In genomic region chr3:126402836-126403235, GRCm38 (mm10) we compare ENCODE assay signal across 8 mouse cellular contexts. TPM values are rescaled to one million over a fixed set of nuclear protein-coding genes. Genes with fewer than 3 reads are reported as not detected.
A peak's percentile ranks its signal among the peaks of the same experiment; 100 is the strongest.
DNase-seq lines count a peak whose midpoint lies in the region; TF ChIP-seq lines count a peak whose summit lies in the region.

No protein-coding gene starts in this region.

- no peaks in the 10 kb centered on the region for H3K9me3 ChIP-seq in limb, embryonic 10.5 days (replicated peaks)

- H3K4me1 ChIP-seq in cortical plate, adult 2 months (ENCODE audit: control insufficient read depth, insufficient read depth, low read length) = no peaks in the 10 kb centered on the region; the same call in 1 of the 2 replicates
- H3K4me1 ChIP-seq in limb, embryonic 10.5 days = no peaks in the 10 kb centered on the region

- TF ChIP-seq CTCF in cortical plate, adult 2 months (IDR thresholded peaks at IDR 0.05; ENCODE audit: extremely low read depth, insufficient read depth, low read length) = peak; percentile 68

- H3K27me3 ChIP-seq in limb, embryonic 10.5 days (ENCODE audit: low read depth, poor library complexity, severe bottlenecking) = no peaks in the 10 kb centered on the region

- no peaks in the 10 kb centered on the region for H3K36me3 ChIP-seq in limb, embryonic 10.5 days

- H3K4me3 ChIP-seq in cortical plate, adult 2 months (ENCODE audit: insufficient read depth, low read length) = no peak overlapping the region
- no peak overlapping the region for H3K4me3 ChIP-seq in limb, embryonic 10.5 days

- TF ChIP-seq POLR2A in cortical plate, adult 2 months (IDR thresholded peaks at IDR 0.05; ENCODE audit: extremely low read depth, insufficient read depth, low read length) = no peak

- 33% methylated on average over 3 of the region's 3 CpGs for WGBS in limb, embryonic 10.5 days

- no peak overlapping the region for H3K27ac ChIP-seq in cortical plate, adult 2 months (ENCODE audit: insufficient read depth, low read length)
- H3K27ac ChIP-seq in limb, embryonic 10.5 days = no peak overlapping the region

- peak; percentile 58 for DNase-seq in 3134 (ENCODE audit: extremely low read depth, insufficient read length, low spot score)
- peak; percentile 66 for DNase-seq in ZHBTc4 (ENCODE audit: low read depth, low spot score)
- DNase-seq in gastrocnemius, postnatal 4 days (ENCODE audit: low spot score in 2 of 2) = peak; percentile 60 to 66
- peak; percentile 57 to 81 for DNase-seq in kidney, adult 8-10 months
- DNase-seq in limb, embryonic 10.5 days (ENCODE audit: low spot score) = peak; percentile 70
- peak; percentile 43 for DNase-seq in naive thymus-derived CD4-positive, alpha-beta T cell, adult 2 months (ENCODE audit: low read depth)
- DNase-seq in testis, postnatal 10 days (ENCODE audit: low spot score) = peak; percentile 86

RNA-seq across cellular contexts. Expression of gene Arsj, which starts 39.4 kb away (rescaled TPM):
- 0.86 and 1.1 TPM in 2 replicates for polyA plus RNA-seq in cortical plate, adult 2 months (2012; rRNA removed)
- total RNA-seq in gastrocnemius, postnatal 4 days (2021) = 10 to 100 TPM in 1 of 2 experiments, 1 to 10 TPM in 1; 8.1 to 10.3 TPM
- 0.59 and 0.95 TPM in 2 replicates for polyA plus RNA-seq in limb, embryonic 10.5 days (2016; fragmentation: Nextera tagmentation; extraction: Ambion mirVana)
